Mouse (Mus musculus) cerebellum, adult 11 months (tissue): ENCODE results near the gene Sntb2.

Experiments
- DNase-seq: peaks from one replicate; pipeline ENCODE4 v3.0.0; 2022

Sntb2 gene

GRCm38 (mm10) chr8:107040632-107041031 is 105.1 kb downstream of the Sntb2 start:
- no peak for DNase-seq

- DNase-seq = no peak
These were observed 109.9 kb downstream of the Sntb2 start for GRCm38 (mm10) chr8:107045478-107045877.

GRCm38 (mm10) chr8:107046976-107047375 is 111.4 kb downstream of the Sntb2 start:
- no peak for DNase-seq

- DNase-seq = peak; percentile 78
These were observed 112.8 kb downstream of the Sntb2 start, which contains the start of gene Pdf for GRCm38 (mm10) chr8:107048061-107048941. Pdf (minus strand) TSS chr8:107048614.

- no peak for DNase-seq
These were observed 113.9 kb downstream of the Sntb2 start for GRCm38 (mm10) chr8:107049480-107049879.

GRCm38 (mm10) chr8:107052046-107052445 is 116.5 kb downstream of the Sntb2 start:
- DNase-seq = no peak

- peak; percentile 93 for DNase-seq
These were observed 120.8 kb downstream of the Sntb2 start, which contains the start of the genes Cog8 and Nip7 for GRCm38 (mm10) chr8:107056076-107056972. Cog8 (minus strand) TSS chr8:107056689. Nip7 (plus strand) TSS chr8:107056877.

GRCm38 (mm10) chr8:107056973-107057369 is 121.4 kb downstream of the Sntb2 start:
- no peak for DNase-seq

- DNase-seq = no peak
These were observed 127.1 kb downstream of the Sntb2 start for GRCm38 (mm10) chr8:107062613-107063012.

- no peak for DNase-seq
These were observed 130.3 kb downstream of the Sntb2 start, which contains the start of gene Tmed6 for GRCm38 (mm10) chr8:107065511-107066496. Tmed6 (minus strand) TSS chr8:107065644.
